Mouse (Mus musculus) olfactory bulb, adult 2 months (tissue): ENCODE data around the gene Nek11. TPM values are rescaled to one million over a fixed set of nuclear protein-coding genes. Genes with fewer than 3 reads are reported as not detected.

Experiments
- H3K27ac ChIP-seq: fragments of 200-500 bp; 2 replicates; pipeline ENCODE4 v1.5.1; 2012; ENCODE audit warnings: low read depth, low read length; ENCODE audit not compliant: insufficient read depth
- H3K4me1 ChIP-seq: fragments of 200-500 bp; 2 replicates; pipeline ENCODE4 v1.6.1; 2012; ENCODE audit warnings: low read length; ENCODE audit not compliant: control insufficient read depth, insufficient read depth
- H3K4me3 ChIP-seq: fragments of 200-500 bp; 2 replicates; pipeline ENCODE4 v1.5.1; 2012; ENCODE audit warnings: mild to moderate bottlenecking, low read depth, low read length, moderate library complexity; ENCODE audit not compliant: insufficient read depth
- CTCF ChIP-seq: fragments of 200-500 bp; IDR thresholded peaks from 2 replicates; pipeline ENCODE4 v1.5.1; 2012; ENCODE audit warnings: low read depth, mild to moderate bottlenecking, low read length, moderate library complexity; ENCODE audit not compliant: insufficient read depth
- POLR2A ChIP-seq: fragments of 200-500 bp; IDR thresholded peaks from 2 replicates; pipeline ENCODE4 v1.6.1; 2012; ENCODE audit warnings: mild to moderate bottlenecking, low read depth, low read length, moderate library complexity; ENCODE audit not compliant: insufficient read depth
- WGBS: fragments of 180-500 bp; shearing (Covaris S2); methylation state at CpG from one replicate; pipeline ENCODE4 v1.1.7; 2018; 5-methylcytosine and 5-hydroxymethylcytosine counted together
- polyA plus RNA-seq: library from polyadenylated mRNA; stranded (reverse); fragments of >200 nt; gene quantifications from 2 replicates; pipeline ENCODE4 v1.2.4, GENCODE M21; 2012; ENCODE audit warnings: low replicate concordance; ENCODE audit not compliant: missing spikeins, insufficient read depth, insufficient read length

The Nek11 gene
- polyA plus RNA-seq, 1 experiment: not detected

DNA sequence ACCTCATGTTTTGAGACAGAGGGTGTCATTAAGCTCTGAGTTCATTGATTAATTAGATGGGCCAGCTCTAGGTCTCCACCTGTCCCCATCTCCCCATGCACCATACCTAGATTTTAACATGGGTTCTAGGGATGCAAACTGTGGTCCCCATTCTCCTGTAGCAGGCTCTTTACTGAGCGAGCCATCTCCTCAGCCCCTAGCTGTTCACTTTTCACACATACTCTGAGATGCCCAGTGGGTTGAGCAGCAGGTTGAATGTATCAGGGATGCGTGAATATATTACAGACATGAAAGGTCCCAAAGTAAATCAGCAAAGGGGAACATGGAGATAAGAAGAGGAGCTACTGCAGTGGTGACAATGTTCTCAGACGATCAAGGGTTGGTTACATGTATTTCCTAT is 52.8 kb downstream of the Nek11 start:
- H3K4me1 ChIP-seq: peaks cover 2% of the 10 kb centered on the region; the same call in 1 of the 2 replicates
- no peak overlapping the region for H3K4me3 ChIP-seq
- TF ChIP-seq CTCF (no peak), POLR2A (no peak)
- WGBS: 84% methylated on average over 3 of the region's 3 CpGs
- no peak overlapping the region for H3K27ac ChIP-seq

GRCm38 (mm10) chr9:105332436-105333016 is 62.8 kb downstream of the Nek11 start:
- TF ChIP-seq CTCF (no peak), POLR2A (no peak)
- Histone ChIP-seq H3K27ac (no peak overlapping the region), H3K4me1 (no peaks in the 10 kb centered on the region), H3K4me3 (no peak overlapping the region)
- 47% methylated on average over 4 of the region's 4 CpGs for WGBS

- H3K4me1 ChIP-seq: no peaks in the 10 kb centered on the region
- no peak for TF ChIP-seq POLR2A
- H3K27ac ChIP-seq: no peak overlapping the region
- no peak overlapping the region for H3K4me3 ChIP-seq
- WGBS: 85% methylated on average over 10 of the region's 10 CpGs
Observed at GRCm38 (mm10) chr9:105321856-105322255, 73.5 kb downstream of the Nek11 start.

GRCm38 (mm10) chr9:105313250-105313649 is 82.1 kb downstream of the Nek11 start:
- Histone ChIP-seq H3K27ac (no peak overlapping the region), H3K4me1 (peaks cover 3% of the 10 kb centered on the region; the same call in 1 of the 2 replicates), H3K4me3 (no peak overlapping the region)
- WGBS: 52% methylated on average over 10 of the region's 10 CpGs
- TF ChIP-seq CTCF (no peak), POLR2A (no peak)

GRCm38 (mm10) chr9:105312686-105313085 is 82.6 kb downstream of the Nek11 start:
- Histone ChIP-seq H3K4me3 (no peak overlapping the region), H3K27ac (no peak overlapping the region), H3K4me1 (peaks cover 3% of the 10 kb centered on the region; the same call in 1 of the 2 replicates)
- TF ChIP-seq POLR2A: no peak
- no peak for TF ChIP-seq CTCF
- 94% methylated on average over 1 of the region's 1 CpGs for WGBS

DNA sequence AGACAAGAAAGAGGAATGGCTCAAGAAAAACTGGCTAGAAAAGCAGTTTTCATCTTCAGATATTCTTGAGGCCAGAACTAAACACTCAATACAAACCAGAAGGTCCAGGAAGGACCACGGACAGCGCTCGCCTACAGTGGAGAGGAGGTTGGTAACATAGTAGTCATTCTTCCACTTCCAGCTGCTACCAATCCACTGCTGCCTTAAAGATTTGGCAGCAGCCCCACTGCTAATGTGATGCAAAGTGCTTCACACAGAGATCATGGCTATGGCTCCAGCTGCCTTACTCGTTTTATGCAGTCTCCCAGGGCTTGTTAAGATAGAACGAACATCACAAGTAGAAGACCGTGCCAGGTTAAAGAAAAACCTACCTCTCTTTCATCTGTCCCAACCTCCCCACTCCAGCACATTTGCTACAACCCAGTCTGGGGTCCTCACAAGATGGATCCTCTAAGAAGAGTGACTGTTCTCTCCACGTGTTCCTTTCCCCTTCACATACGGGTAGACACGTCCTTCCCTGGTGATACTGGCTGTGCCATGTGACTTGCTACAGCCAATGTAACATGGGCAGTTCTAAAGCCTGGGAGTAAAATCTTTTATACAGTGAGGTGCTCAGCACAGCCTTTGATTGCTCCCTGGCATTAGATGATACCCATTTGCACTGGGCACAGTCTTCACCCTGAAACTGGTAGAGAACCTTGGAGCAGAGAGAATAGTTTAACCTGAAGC is 85.6 kb downstream of the Nek11 start:
- WGBS: 25% methylated on average over 9 of the region's 9 CpGs
- Histone ChIP-seq H3K4me3 (no peak overlapping the region), H3K27ac (no peak overlapping the region), H3K4me1 (peaks cover 3% of the 10 kb centered on the region; the same call in 1 of the 2 replicates)
- TF ChIP-seq POLR2A (no peak), CTCF (no peak)

DNA sequence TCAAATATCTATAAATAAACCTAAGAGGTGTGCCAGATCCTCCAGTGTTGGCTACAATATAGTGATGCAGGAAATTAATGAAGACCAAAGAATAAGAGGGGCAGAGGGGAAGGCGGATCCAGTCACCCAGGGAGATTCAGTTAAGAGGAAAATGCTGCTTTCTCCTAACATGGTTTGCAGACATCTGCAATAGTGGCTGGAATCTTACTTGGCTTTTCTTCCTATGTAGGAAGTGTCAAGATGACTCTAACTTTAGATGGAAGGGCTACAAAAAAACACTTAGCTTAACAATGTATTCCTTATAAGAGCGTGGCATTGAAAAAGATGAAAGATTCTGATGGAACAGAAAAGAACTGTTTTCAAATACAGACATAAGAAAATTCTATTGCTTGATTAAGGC is 89.3 kb downstream of the Nek11 start:
- WGBS: 83% methylated on average over 2 of the region's 2 CpGs
- 0 out of 2 replicates have a peak, but pooled peaks cover 2% of the 10 kb centered on the region for H3K4me1 ChIP-seq
- no peak for TF ChIP-seq POLR2A
- TF ChIP-seq CTCF: no peak
- no peak overlapping the region for H3K4me3 ChIP-seq
- no peak overlapping the region for H3K27ac ChIP-seq

DNA sequence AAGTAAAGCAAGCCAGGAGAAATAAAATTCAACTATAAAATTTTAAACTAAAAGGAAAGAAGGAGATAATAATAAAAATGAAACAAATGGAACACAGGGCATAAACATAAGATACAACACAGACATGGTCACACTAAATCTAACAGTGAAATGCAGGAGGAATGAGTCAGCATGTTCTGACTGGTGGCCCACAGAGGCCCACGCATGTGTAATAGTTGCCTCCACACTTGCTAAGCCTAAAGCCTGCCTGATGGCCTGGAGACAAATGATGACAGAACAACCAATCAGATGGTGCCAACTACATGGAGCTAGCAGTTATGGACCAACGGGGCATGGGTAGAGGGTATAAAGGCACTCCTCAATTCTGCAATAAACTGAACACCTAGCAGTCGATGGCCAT is 93.1 kb downstream of the Nek11 start:
- TF ChIP-seq CTCF (no peak), POLR2A (no peak)
- WGBS: 84% methylated on average over 3 of the region's 3 CpGs
- Histone ChIP-seq H3K27ac (no peak overlapping the region), H3K4me1 (no peaks in the 10 kb centered on the region), H3K4me3 (no peak overlapping the region)

- Histone ChIP-seq H3K27ac (no peak overlapping the region), H3K4me1 (no peaks in the 10 kb centered on the region), H3K4me3 (no peak overlapping the region)
- TF ChIP-seq CTCF: no peak
- 89% methylated on average over 1 of the region's 1 CpGs for WGBS
Observed at GRCm38 (mm10) chr9:105301396-105301795, 93.9 kb downstream of the Nek11 start.

GRCm38 (mm10) chr9:105300738-105301325 is 94.5 kb downstream of the Nek11 start:
- Histone ChIP-seq H3K4me1 (no peaks in the 10 kb centered on the region), H3K27ac (no peak overlapping the region), H3K4me3 (no peak overlapping the region)
- TF ChIP-seq CTCF (no peak), POLR2A (no peak)
- 64% methylated on average over 2 of the region's 2 CpGs for WGBS
